Mouse (Mus musculus): ENCODE measurements around the gene Zfp652. TPM values are rescaled to one million over a fixed set of nuclear protein-coding genes. Genes with fewer than 3 reads are reported as not detected.

The Zfp652 gene
- total RNA-seq, 2 experiments from 2014 or later: 94.6 to 110 TPM

- intact Hi-C loops (cut with DNase I): no loop called here
- Histone ChIP-seq H3K4me3 (peak overlapping the region; percentile 68), H3K27ac (peak overlapping the region; percentile 83)
- TF ChIP-seq CTCF (IDR thresholded peaks at IDR 0.05): no peak
- no peak for DNase-seq
These were observed 128.4 kb downstream of the Zfp652 start for GRCm38 (mm10) chr11:95840694-95841497.

GRCm38 (mm10) chr11:95841498-95841830 lies 129.0 kb downstream of the Zfp652 start:
- Histone ChIP-seq H3K4me3 (peak overlapping the region; percentile 68), H3K27ac (peak overlapping the region; percentile 83)
- no peak for DNase-seq
- intact Hi-C loops (cut with DNase I): no loop called here
- no peak for TF ChIP-seq CTCF (IDR thresholded peaks at IDR 0.05)

GRCm38 (mm10) chr11:95842074-95842681 lies 129.7 kb downstream of the Zfp652 start, which contains the start of gene Abi3:
Gene Abi3, minus strand, starts transcription at chr11:95842476.
- H3K4me3 ChIP-seq: peak within 1 kb of the TSS; percentile 68

GRCm38 (mm10) chr11:95842953-95843352 lies 130.5 kb downstream of the Zfp652 start:
- DNase-seq: no peak
- intact Hi-C loops (cut with DNase I): no loop called here
- Histone ChIP-seq H3K27ac (peak overlapping the region; percentile 83), H3K4me3 (peak overlapping the region; percentile 68)
- TF ChIP-seq CTCF (IDR thresholded peaks at IDR 0.05): no peak

More at GRCm38 (mm10) chr11:95842074-95842681, 129.7 kb downstream of the Zfp652 start, which contains the start of gene Abi3:
- H3K27ac ChIP-seq: peak within 1 kb of the TSS; percentile 83
- intact Hi-C loops (cut with DNase I): no loop called here
- peak; percentile 66 for DNase-seq
- no peak for TF ChIP-seq CTCF (IDR thresholded peaks at IDR 0.05)

GRCm38 (mm10) chr11:95843421-95843950 lies 131.0 kb downstream of the Zfp652 start:
- DNase-seq: no peak
- intact Hi-C loops (cut with DNase I): no loop called here
- Histone ChIP-seq H3K4me3 (peak overlapping the region; percentile 68), H3K27ac (peak overlapping the region; percentile 83)
- no peak for TF ChIP-seq CTCF (IDR thresholded peaks at IDR 0.05)

GRCm38 (mm10) chr11:95844935-95845334 lies 132.5 kb downstream of the Zfp652 start:
- intact Hi-C loops (cut with DNase I): no loop called here
- Histone ChIP-seq H3K4me3 (no peak overlapping the region), H3K27ac (no peak overlapping the region)
- TF ChIP-seq CTCF (IDR thresholded peaks at IDR 0.05): no peak
- no peak for DNase-seq

- Histone ChIP-seq H3K4me3 (no peak overlapping the region), H3K27ac (no peak overlapping the region)
- no peak for TF ChIP-seq CTCF (IDR thresholded peaks at IDR 0.05)
- no peak for DNase-seq
- intact Hi-C loops (cut with DNase I): loop anchor here (5.0 kb wide), 1 partner anchor 164 kb away; no protein-coding TSS in a partner anchor
These were observed 138.4 kb downstream of the Zfp652 start for GRCm38 (mm10) chr11:95850898-95851297.

- intact Hi-C loops (cut with DNase I): loop anchor here (1.0 to 5.0 kb wide), 3 partner anchors 25 to 166 kb away; no protein-coding TSS in a partner anchor
- no peak overlapping the region for H3K27ac ChIP-seq
- peak; percentile 79 for DNase-seq
- H3K4me3 ChIP-seq: no peak overlapping the region
- TF ChIP-seq CTCF (IDR thresholded peaks at IDR 0.05): peak; percentile 95
These were observed 141.2 kb downstream of the Zfp652 start for GRCm38 (mm10) chr11:95853684-95854083.

- intact Hi-C loops (cut with DNase I): no loop called here
- Histone ChIP-seq H3K4me3 (no peak overlapping the region), H3K27ac (no peak overlapping the region)
- no peak for DNase-seq
- no peak for TF ChIP-seq CTCF (IDR thresholded peaks at IDR 0.05)
These were observed 144.8 kb downstream of the Zfp652 start for GRCm38 (mm10) chr11:95857306-95857705.

- H3K27ac ChIP-seq: peak overlapping the region; percentile 97
- TF ChIP-seq CTCF (IDR thresholded peaks at IDR 0.05): no peak
- intact Hi-C loops (cut with DNase I): no loop called here
- no peak for DNase-seq
- peak overlapping the region; percentile 74 for H3K4me3 ChIP-seq
These were observed 145.4 kb downstream of the Zfp652 start for GRCm38 (mm10) chr11:95857716-95858527.

GRCm38 (mm10) chr11:95858528-95859467 lies 146.3 kb downstream of the Zfp652 start:
- peak overlapping the region; percentile 74 for H3K4me3 ChIP-seq
- intact Hi-C loops (cut with DNase I): no loop called here
- TF ChIP-seq CTCF (IDR thresholded peaks at IDR 0.05): no peak
- peak; percentile 98 for DNase-seq
- peak overlapping the region; percentile 97 for H3K27ac ChIP-seq

Measured in gastrocnemius, adult 2 months (tissue).